Mouse (Mus musculus): ENCODE measurements around the gene Slc9a3r1. TPM values are rescaled to one million over a fixed set of nuclear protein-coding genes. Genes with fewer than 3 reads are reported as not detected.

Gene Slc9a3r1
- polyA plus RNA-seq (2012; rRNA removed): 46.8 and 60.1 TPM in 2 replicates

DNA sequence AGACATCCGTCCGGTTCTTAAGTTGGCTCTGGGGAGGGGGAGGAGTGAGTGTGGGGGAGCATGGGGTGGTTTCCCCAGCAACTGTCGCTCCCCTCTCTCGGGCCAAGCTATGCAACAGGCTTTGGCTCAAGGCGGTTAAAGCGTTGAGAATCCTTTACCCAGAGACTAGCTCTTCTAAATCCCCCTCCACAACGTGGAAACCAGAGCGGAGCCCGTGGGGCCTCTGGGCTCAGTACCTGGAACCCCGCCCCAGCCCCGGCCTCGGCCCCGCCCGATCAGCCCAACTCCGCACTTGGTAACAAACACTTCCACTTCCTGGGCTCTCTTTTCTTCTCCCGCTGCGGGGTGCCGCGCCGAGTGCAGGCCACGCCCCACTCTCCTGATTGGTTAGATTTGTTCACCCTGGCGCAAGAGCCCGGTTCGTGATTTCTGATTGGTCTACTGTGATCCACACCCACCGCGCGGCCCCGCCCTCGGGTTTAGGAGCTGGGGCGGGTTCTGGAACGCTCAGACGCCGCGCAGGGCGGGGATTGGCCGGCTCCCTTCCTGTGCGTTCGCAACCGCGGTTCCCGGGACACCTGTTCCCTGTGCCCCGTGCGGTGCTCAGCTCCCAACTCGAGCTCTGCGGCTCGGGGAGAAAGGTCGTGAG is at the start of gene Slc9a3r1:
Gene Slc9a3r1, plus strand, starts transcription at position 510 of the 649 bp plus-strand sequence.
- TF ChIP-seq CTCF (IDR thresholded peaks at IDR 0.05; ENCODE audit: insufficient read depth, low read length): no peak
- TF ChIP-seq POLR2A (IDR thresholded peaks at IDR 0.05; ENCODE audit: borderline replicate concordance, extremely low read depth, low read depth, low read length): peak; percentile 99
- H3K4me1 ChIP-seq (ENCODE audit: control insufficient read depth, insufficient read depth, low read length): 0 out of 2 replicates have a peak, but pooled peaks cover 3% of the 10 kb centered on the region
- under 1% methylated on average over 47 of the region's 47 CpGs for WGBS
- peak within 1 kb of the TSS; percentile 88 for H3K4me3 ChIP-seq (replicated peaks; ENCODE audit: extremely low read depth, low read depth, low read length)
- peak; percentile 99 for DNase-seq

DNA sequence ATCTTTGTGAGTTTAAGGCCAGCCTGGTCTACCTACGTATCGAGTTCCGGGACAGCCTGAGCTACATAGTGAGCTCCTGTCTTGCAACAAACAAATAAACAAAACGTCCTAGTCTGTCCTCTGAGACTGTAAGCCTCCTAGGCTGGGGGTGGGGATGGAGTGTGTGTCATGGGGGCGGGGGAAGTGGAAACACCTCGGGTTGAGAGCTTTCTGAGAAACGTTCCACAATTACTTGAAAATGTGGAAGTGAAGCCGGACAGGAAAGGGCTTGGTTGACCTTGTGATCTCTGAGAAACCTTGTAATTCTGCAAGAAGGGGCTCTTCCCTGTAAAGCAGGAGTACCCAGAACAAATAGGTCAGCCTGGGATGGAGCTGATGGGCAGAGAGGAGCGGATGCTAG is 43.7 kb upstream of the Slc9a3r1 start:
- 53% methylated on average over 9 of the region's 9 CpGs for WGBS
- no peak overlapping the region for H3K4me3 ChIP-seq (replicated peaks; ENCODE audit: extremely low read depth, low read depth, low read length)
- TF ChIP-seq POLR2A (IDR thresholded peaks at IDR 0.05; ENCODE audit: borderline replicate concordance, extremely low read depth, low read depth, low read length): no peak
- no peak for TF ChIP-seq CTCF (IDR thresholded peaks at IDR 0.05; ENCODE audit: insufficient read depth, low read length)
- no peaks in the 10 kb centered on the region for H3K4me1 ChIP-seq (ENCODE audit: control insufficient read depth, insufficient read depth, low read length)
- DNase-seq: no peak

DNA sequence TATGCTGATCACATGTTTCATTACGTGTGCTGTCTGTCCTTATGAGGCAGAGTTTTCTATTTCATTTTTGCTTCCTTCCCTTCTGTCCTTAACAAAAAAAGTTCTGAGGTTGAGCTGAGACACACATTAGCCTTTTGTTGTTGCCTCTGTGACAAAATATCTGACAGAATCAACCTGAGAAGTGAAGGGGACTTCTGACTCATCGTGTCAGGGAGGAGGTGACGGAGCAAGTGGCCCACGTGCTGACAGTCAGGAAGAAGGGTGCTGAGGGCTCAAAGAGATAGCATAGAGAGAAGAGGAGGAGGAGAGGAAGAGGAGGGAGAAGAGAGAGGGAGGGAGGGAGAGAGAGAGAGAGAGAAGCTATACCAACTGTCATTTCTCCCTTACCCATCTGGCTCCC is 34.7 kb upstream of the Slc9a3r1 start:
- DNase-seq: no peak
- 56% methylated on average over 4 of the region's 4 CpGs for WGBS

DNA sequence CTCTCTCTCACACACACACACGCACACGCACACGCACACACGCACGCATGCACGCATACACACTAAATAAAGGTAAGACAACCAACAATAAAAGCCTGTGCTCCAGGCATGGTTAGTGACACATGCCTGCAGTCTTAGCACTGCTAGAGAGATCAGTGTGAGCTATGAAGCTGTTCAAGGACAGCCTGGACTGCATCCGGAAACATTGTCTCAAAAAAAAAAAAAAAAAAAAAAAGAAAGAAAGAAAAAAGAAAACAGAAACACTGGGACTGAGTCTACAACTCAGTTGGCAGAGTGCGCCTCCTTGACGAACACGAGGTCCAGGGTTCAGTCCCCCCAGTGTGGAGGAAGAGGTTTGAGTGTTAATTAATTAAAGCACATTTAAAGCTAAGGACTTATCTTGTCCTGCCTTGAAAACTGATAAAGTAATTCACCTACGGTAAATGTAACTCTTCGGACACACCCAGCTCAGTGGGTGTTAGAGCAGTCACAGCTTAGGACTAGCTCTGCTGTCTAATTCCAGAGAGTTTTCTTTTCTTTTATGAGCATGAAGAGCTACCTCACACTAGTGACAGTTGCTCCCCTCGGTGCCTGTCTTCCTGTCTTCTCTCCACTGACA is 33.5 kb upstream of the Slc9a3r1 start:
- Histone ChIP-seq H3K4me1 (ENCODE audit: control insufficient read depth, insufficient read depth, low read length) (no peaks in the 10 kb centered on the region), H3K4me3 (replicated peaks; ENCODE audit: extremely low read depth, low read depth, low read length) (no peak overlapping the region)
- WGBS: 86% methylated on average over 13 of the region's 13 CpGs
- DNase-seq: no peak
- TF ChIP-seq CTCF (IDR thresholded peaks at IDR 0.05; ENCODE audit: insufficient read depth, low read length): no peak

More for the DNA sequence above, 34.7 kb upstream of the Slc9a3r1 start:
- Histone ChIP-seq H3K4me1 (ENCODE audit: control insufficient read depth, insufficient read depth, low read length) (no peaks in the 10 kb centered on the region), H3K4me3 (replicated peaks; ENCODE audit: extremely low read depth, low read depth, low read length) (no peak overlapping the region)
- TF ChIP-seq POLR2A (IDR thresholded peaks at IDR 0.05; ENCODE audit: borderline replicate concordance, extremely low read depth, low read depth, low read length) (no peak), CTCF (IDR thresholded peaks at IDR 0.05; ENCODE audit: insufficient read depth, low read length) (no peak)

DNA sequence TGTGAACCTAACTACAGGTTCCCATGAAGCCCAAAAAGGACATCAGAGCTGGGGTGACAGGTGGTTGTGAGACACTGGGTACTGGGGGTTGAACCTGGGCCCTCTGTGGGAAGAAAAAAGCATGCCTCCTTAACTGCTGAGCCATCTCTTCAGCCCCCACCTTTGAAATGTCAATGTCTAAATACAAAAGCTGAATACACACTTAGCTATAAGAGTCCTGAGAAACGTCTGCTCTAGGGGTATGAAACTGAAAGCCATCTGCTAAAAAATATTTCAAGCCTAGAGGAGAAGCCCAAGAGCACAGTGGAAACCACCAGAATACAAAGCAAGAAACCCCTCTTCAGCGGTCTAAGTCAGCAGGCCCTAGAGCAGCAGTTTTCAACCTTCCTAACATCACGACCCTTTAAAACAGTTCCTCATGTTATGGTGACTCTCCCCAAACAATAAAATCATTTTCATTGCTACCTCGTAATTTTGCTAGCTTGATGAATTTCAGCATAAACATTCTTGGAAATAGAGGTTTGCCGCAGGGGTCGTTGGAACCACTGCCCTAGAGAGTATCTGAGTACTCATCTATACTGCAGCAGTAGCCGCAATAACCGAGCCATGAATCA is 31.3 kb upstream of the Slc9a3r1 start:
- no peak for DNase-seq
- no peak overlapping the region for H3K4me3 ChIP-seq (replicated peaks; ENCODE audit: extremely low read depth, low read depth, low read length)
- 69% methylated on average over 8 of the region's 8 CpGs for WGBS
- no peaks in the 10 kb centered on the region for H3K4me1 ChIP-seq (ENCODE audit: control insufficient read depth, insufficient read depth, low read length)
- TF ChIP-seq POLR2A (IDR thresholded peaks at IDR 0.05; ENCODE audit: borderline replicate concordance, extremely low read depth, low read depth, low read length) (no peak), CTCF (IDR thresholded peaks at IDR 0.05; ENCODE audit: insufficient read depth, low read length) (no peak)

DNA sequence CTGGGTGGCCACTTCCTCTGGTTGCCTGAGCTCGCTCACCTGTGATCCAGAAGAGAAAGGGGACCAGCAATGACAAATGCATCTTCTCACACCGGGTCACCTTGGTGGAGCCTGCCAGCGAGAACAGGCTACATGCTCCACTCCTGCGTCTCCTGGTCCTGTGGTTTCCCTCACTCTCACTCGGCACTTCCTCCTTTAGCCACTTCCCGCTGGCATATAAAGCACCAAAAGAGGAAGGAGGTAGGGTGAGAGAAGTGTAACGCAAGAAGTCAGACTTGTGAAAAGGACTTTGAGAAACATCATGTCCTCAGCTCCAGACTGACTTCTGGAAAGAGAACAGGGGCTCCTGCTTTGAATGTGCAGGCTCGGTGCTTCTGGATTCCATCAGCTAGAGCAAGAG is 29.3 kb upstream of the Slc9a3r1 start, which contains the start of gene Cd300lf:
Gene Cd300lf, minus strand, starts transcription at position 193 of the 400 bp plus-strand sequence.
- 56% methylated on average over 8 of the region's 8 CpGs for WGBS
- no peaks in the 10 kb centered on the region for H3K4me1 ChIP-seq (ENCODE audit: control insufficient read depth, insufficient read depth, low read length)
- no peak for DNase-seq
- H3K4me3 ChIP-seq (replicated peaks; ENCODE audit: extremely low read depth, low read depth, low read length): peak within 1 kb of the TSS; percentile 25
- TF ChIP-seq POLR2A (IDR thresholded peaks at IDR 0.05; ENCODE audit: borderline replicate concordance, extremely low read depth, low read depth, low read length) (peak; percentile 46; the same call in 1 of the 2 replicates), CTCF (IDR thresholded peaks at IDR 0.05; ENCODE audit: insufficient read depth, low read length) (no peak)

DNA sequence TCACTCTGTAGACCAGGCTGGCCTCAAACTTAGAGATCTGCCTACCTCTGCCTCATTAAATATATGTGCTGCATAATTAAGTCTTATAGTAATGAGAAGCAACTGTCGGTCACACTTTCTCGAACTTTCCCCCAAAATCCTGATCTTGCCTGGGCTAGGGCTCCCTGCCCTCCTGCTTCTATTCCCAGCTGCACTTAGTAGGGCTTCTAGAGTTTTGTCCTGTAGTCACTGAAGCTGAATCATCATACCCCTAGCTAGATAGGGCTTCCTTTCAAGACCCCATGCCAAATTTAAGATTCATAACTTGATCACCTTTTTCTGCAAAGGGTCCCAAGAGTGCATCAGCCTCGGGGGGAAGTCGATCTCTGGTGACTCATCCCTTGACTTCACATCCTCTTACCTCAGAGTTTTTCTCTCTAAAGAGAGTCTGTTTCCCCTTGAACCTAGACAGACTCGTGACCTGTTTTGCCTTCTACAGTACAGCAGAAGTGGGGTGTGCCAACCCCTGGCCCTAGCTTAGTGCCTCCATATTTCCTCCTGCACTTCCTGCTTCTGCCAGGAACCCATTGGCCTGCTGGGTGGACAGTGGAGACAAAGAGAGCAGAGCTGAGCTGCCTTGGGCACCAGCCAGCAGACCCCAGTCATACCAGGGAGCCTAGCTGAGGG is 24.4 kb upstream of the Slc9a3r1 start:
- 54% methylated on average over 5 of the region's 5 CpGs for WGBS
- no peak for TF ChIP-seq CTCF (IDR thresholded peaks at IDR 0.05; ENCODE audit: insufficient read depth, low read length)
- no peak for DNase-seq
- no peaks in the 10 kb centered on the region for H3K4me1 ChIP-seq (ENCODE audit: control insufficient read depth, insufficient read depth, low read length)
- H3K4me3 ChIP-seq (replicated peaks; ENCODE audit: extremely low read depth, low read depth, low read length): no peak overlapping the region

DNA sequence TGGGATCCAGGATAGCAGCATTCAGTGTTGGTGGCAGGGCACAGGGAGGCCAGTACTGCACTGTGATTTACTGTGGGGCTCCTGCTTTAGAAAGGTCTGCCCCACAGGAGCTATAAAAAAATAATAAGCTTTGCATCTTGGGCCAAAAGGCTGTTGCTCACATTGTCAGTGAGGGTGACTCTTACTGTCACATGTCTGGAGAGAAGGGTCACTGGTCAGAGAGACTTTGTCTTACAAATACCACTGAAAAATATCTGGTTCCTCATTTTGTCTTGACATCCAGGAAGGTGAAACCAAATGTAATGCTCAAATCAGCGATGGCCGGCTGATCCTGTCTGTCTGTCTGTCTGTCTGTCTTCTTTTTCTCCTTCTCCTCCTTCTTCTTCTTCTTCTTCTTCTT is 21.2 kb upstream of the Slc9a3r1 start:
- no peak for DNase-seq
- 72% methylated on average over 2 of the region's 2 CpGs for WGBS
- H3K4me3 ChIP-seq (replicated peaks; ENCODE audit: extremely low read depth, low read depth, low read length): no peak overlapping the region
- no peak for TF ChIP-seq CTCF (IDR thresholded peaks at IDR 0.05; ENCODE audit: insufficient read depth, low read length)
- no peak for TF ChIP-seq POLR2A (IDR thresholded peaks at IDR 0.05; ENCODE audit: borderline replicate concordance, extremely low read depth, low read depth, low read length)
- H3K4me1 ChIP-seq (ENCODE audit: control insufficient read depth, insufficient read depth, low read length): no peaks in the 10 kb centered on the region

DNA sequence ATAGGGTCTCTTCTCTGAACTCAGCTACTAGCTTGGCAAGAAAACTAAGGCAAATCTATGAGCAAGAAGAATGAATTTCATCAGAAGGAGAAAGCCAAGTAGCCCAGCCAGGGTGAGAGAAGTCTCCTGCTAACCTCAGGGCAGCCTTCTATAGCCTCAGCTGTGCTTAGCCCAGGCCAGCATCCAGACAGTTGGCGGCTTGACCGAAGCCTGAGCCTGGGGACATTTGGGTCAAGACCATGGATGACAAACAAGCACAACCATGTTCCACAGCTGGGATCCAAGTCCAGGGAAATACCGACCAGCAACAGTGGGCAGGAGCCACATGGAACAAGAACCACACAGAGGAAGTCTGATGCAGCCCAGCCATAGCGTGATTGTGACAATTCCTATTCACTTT is 15.3 kb upstream of the Slc9a3r1 start:
- 65% methylated on average over 4 of the region's 4 CpGs for WGBS

More for the DNA sequence above, 15.3 kb upstream of the Slc9a3r1 start:
- TF ChIP-seq CTCF (IDR thresholded peaks at IDR 0.05; ENCODE audit: insufficient read depth, low read length) (no peak), POLR2A (IDR thresholded peaks at IDR 0.05; ENCODE audit: borderline replicate concordance, extremely low read depth, low read depth, low read length) (no peak)
- DNase-seq: no peak
- Histone ChIP-seq H3K4me1 (ENCODE audit: control insufficient read depth, insufficient read depth, low read length) (no peaks in the 10 kb centered on the region; the same call in 1 of the 2 replicates), H3K4me3 (replicated peaks; ENCODE audit: extremely low read depth, low read depth, low read length) (no peak overlapping the region)

Measured in lung, adult 2 months (tissue).